Mouse (Mus musculus) heart, postnatal 0 days (tissue): Measurements from ENCODE around the gene Olfr279.

ENCODE experiments used
- CTCF ChIP-seq: IDR thresholded peaks from 2 replicates; pipeline ENCODE4 v1.5.1; 2016; ENCODE audit warnings: antibody characterized with exemption, control low read depth, low read depth
- EP300 ChIP-seq: IDR thresholded peaks from 2 replicates; pipeline ENCODE4 v1.6.1; 2016; ENCODE audit warnings: antibody characterized with exemption, low read depth

DNA sequence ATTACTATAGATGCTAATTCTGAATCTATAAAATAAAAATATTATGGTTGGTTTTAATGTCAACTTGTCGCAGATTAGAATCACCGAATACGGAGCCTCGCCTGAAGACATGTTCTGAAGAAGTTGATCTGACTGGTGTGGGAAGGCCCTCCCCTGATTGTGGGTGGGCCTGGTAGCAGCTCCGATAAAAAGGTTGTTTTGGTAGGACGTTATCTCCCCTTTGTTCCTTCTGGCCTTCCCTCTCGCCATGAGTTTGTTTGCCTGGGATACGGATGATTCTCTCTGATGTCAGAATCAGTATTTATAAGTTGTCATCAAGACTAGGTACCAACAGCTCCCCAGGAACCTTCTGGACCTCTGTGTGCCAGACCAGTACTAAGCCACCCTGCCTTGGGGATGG lies 20.0 kb downstream of the Olfr279 start:
- TF ChIP-seq CTCF (no peak), EP300 (no peak)
